9 mouse cellular contexts compared by ENCODE assay signal in the genomic region with DNA sequence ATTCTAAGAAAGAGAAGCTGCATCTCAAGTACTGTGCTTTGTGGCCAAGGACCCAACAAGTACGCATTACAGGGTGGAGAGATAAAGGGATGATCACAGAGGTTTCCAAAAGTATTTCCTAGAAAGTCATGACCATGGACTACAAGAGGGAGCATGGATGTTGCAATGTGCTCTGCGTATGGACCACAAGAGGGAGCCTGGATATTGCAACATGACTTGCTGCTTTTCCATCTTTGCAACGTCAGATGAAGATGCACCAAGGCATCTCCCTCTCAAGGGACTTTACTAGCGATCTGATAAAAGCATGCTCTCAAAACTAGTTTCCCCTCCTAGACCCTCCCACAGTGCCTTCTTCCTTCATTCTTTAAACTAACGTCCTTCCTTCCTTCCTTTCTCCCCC.
DNase-seq lines count a peak whose midpoint lies in the region; ATAC-seq and TF ChIP-seq lines count a peak whose summit lies in the region.
"Had no signal": no experiment of that assay in that cellular context is flagged by ENCODE, and none has a peak within 500 bp of the region (broad histone marks: within the 10 kb centered on the region; RNA-seq: fewer than 3 reads in every experiment).

No protein-coding gene starts in this region.

- TF ChIP-seq CTCF in lung, embryonic 14.5 days (IDR thresholded peaks at IDR 0.05; ENCODE audit: low read depth): peak; percentile 74

- DNase-seq in cerebellum, postnatal 10 days: peak; percentile 57
- no peak for DNase-seq in cerebellum, adult 9-11 months
- peak; percentile 72 for DNase-seq in lung, embryonic 14.5 days
- DNase-seq in lung, postnatal 14 days: no peak
- DNase-seq in heart, adult 8-10 months (ENCODE audit: low spot score): no peak
- no peak for DNase-seq in thymus, postnatal 14 days

- no peak overlapping the region for H3K4me2 ChIP-seq in lung, embryonic 14.5 days
- no peak overlapping the region for H3K4me2 ChIP-seq in forebrain, embryonic 16.5 days (ENCODE audit: low read length)
- no peak overlapping the region for H3K4me2 ChIP-seq in neural tube, embryonic 13.5 days
- H3K4me2 ChIP-seq: liver, embryonic 15.5 days had no signal

- H3K27me3 ChIP-seq in lung, embryonic 14.5 days (ENCODE audit: insufficient read depth, low read length): no peaks in the 10 kb centered on the region
- no peaks in the 10 kb centered on the region for H3K27me3 ChIP-seq in forebrain, embryonic 16.5 days (replicated peaks; ENCODE audit: control insufficient read depth, insufficient read depth, low read length)
- no peaks in the 10 kb centered on the region for H3K27me3 ChIP-seq in neural tube, embryonic 13.5 days
- H3K27me3 ChIP-seq: liver, embryonic 15.5 days had no signal

- H3K4me1 ChIP-seq in lung, embryonic 14.5 days (ENCODE audit: insufficient read depth): no peaks in the 10 kb centered on the region
- no peaks in the 10 kb centered on the region for H3K4me1 ChIP-seq in forebrain, embryonic 16.5 days (replicated peaks; ENCODE audit: control insufficient read depth, insufficient read depth, low read length)
- H3K4me1 ChIP-seq in neural tube, embryonic 13.5 days (replicated peaks): no peaks in the 10 kb centered on the region
- H3K4me1 ChIP-seq: liver, embryonic 15.5 days had no signal

- no peak overlapping the region for H3K27ac ChIP-seq in lung, embryonic 14.5 days (ENCODE audit: low read depth)
- H3K27ac ChIP-seq in forebrain, embryonic 16.5 days (ENCODE audit: low read length): no peak overlapping the region
- H3K27ac ChIP-seq in neural tube, embryonic 13.5 days (replicated peaks): no peak overlapping the region
- H3K27ac ChIP-seq: liver, embryonic 15.5 days had no signal

- no peak overlapping the region for H3K9ac ChIP-seq in lung, embryonic 14.5 days
- no peak overlapping the region for H3K9ac ChIP-seq in forebrain, embryonic 16.5 days (replicated peaks; ENCODE audit: low read depth, low read length)
- no peak overlapping the region for H3K9ac ChIP-seq in neural tube, embryonic 13.5 days
- H3K9ac ChIP-seq: liver, embryonic 15.5 days had no signal

- H3K9me3 ChIP-seq in lung, embryonic 14.5 days (ENCODE audit: low read depth, low read length): no peaks in the 10 kb centered on the region
- no peaks in the 10 kb centered on the region for H3K9me3 ChIP-seq in forebrain, embryonic 16.5 days (ENCODE audit: control insufficient read depth, low read length)
- no peaks in the 10 kb centered on the region for H3K9me3 ChIP-seq in neural tube, embryonic 13.5 days
- H3K9me3 ChIP-seq: liver, embryonic 15.5 days had no signal

- 36% methylated on average over 5 of the region's 5 CpGs for WGBS in lung, embryonic 14.5 days
- 48% methylated on average over 5 of the region's 5 CpGs for WGBS in forebrain, embryonic 16.5 days
- 49% methylated on average over 5 of the region's 5 CpGs for WGBS in neural tube, embryonic 13.5 days

- no peak for ATAC-seq in lung, embryonic 14.5 days (ENCODE audit: insufficient read depth)
- peak; percentile 66; the same call in 1 of the 2 replicates for ATAC-seq in forebrain, embryonic 16.5 days
- peak; percentile 53; the same call in 1 of the 2 replicates for ATAC-seq in neural tube, embryonic 13.5 days (ENCODE audit: low read depth)

- no peaks in the 10 kb centered on the region for H3K36me3 ChIP-seq in lung, embryonic 14.5 days (ENCODE audit: insufficient read depth)
- no peaks in the 10 kb centered on the region for H3K36me3 ChIP-seq in forebrain, embryonic 16.5 days (ENCODE audit: control insufficient read depth, insufficient read depth)
- H3K36me3 ChIP-seq in neural tube, embryonic 13.5 days: no peaks in the 10 kb centered on the region
- H3K36me3 ChIP-seq: liver, embryonic 15.5 days had no signal

- H3K4me3 ChIP-seq in lung, embryonic 14.5 days (ENCODE audit: low read depth, low read length): no peak overlapping the region
- H3K4me3 ChIP-seq in forebrain, embryonic 16.5 days (replicated peaks; ENCODE audit: low read length): no peak overlapping the region
- H3K4me3 ChIP-seq in neural tube, embryonic 13.5 days: no peak overlapping the region
- H3K4me3 ChIP-seq: liver, embryonic 15.5 days had no signal

Comparison
In these comparisons a context has a peak if more than half of its experiments do, and no peak if none do; other contexts are left out.
1. DNase-seq: peak in cerebellum, postnatal 10 days (2 of 2) and lung, embryonic 14.5 days (single experiment); none in cerebellum, adult 9-11 months (single experiment), lung, postnatal 14 days (single experiment), heart, adult 8-10 months (single experiment) and thymus, postnatal 14 days (single experiment).